Mouse (Mus musculus): ENCODE results near the gene Setd3. TPM values are rescaled to one million over a fixed set of nuclear protein-coding genes. Genes with fewer than 3 reads are reported as not detected.

The Setd3 gene
- polyA plus RNA-seq, 1 experiment from 2014 or later = 76.9 TPM

DNA sequence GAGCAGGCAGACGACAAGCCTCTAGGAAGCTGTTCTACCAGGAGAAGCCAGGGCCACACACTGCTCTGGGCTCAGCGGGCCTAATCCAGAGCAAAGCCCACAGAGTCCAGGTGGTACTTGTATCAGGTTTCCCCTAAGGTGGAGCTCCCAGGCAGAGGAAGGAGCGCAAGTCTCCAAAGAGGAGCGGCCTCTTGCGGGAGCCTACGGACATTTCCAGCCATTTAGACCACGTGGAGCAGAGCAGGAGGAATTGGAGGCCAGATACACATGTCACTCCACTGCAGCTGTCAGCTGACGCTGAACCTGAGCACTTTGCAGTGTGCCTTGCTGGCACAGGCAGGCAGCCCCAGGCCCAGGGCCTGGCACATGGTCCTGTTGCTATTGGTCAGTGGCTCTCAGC lies 36.0 kb upstream of the Setd3 start:
- H3K4me1 ChIP-seq (replicated peaks) = peaks cover 92% of the 10 kb centered on the region

DNA sequence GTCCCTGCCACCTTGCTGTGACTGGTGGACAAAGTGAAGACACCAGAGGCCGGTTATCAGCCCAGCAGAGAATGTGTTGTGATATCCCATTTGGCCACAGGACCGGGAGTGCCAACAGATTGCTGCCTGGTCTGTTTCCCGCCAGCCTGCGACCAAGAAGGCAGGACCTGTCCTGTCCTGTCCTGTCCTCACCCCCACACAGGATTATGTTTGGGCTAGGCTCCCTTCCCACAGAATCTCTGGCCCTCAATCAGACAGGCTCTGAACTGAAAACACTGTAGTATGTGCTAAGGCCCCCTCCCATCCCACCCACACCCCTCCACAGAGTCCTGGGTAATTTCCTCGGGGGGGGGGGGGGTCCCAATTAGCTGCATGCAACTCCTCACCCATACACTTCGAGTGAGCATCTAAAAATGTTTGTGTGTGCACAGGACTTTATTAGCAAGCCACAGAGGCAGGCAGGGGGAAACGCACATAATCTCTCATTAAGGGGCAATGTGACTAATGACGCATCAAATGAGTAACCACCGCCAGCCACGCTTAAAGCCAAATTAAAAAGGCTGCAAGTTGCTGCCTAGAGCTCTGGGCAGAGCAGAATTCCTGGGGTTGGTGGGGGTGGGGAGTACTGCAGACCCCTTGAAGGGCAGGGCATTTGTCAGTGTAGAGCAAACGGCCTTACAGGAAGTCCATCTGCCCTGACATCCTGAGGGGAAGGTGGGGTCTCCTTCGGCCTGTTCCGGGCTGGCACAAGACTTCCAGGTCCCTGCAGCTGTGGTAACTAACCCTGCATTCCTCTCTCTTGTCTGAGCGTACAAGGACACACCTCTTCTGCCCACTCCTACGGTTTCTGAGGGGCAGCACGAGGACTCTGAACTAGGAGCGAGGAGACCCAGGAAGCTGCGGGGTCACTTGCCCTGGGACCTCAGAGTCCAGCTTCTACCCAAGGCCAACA lies 34.3 kb upstream of the Setd3 start:
- H3K36me3 ChIP-seq = peaks cover 14% of the 10 kb centered on the region; the same call in 1 of the 2 replicates
- no peak for DNase-seq (ENCODE audit: low spot score)
- H3K27me3 ChIP-seq (ENCODE audit: insufficient read depth, poor library complexity, severe bottlenecking) = no peaks in the 10 kb centered on the region
- peak overlapping the region; percentile 72 for H3K27ac ChIP-seq
- no peak overlapping the region for H3K4me3 ChIP-seq
- peaks cover 90% of the 10 kb centered on the region for H3K4me1 ChIP-seq (replicated peaks)
- 52% methylated on average over 18 of the region's 18 CpGs for WGBS
- H3K9me3 ChIP-seq = no peaks in the 10 kb centered on the region

More for the DNA sequence above, 36.0 kb upstream of the Setd3 start:
- 54% methylated on average over 8 of the region's 8 CpGs for WGBS
- Histone ChIP-seq H3K27ac (peak overlapping the region; percentile 72), H3K4me3 (no peak overlapping the region), H3K27me3 (ENCODE audit: insufficient read depth, poor library complexity, severe bottlenecking) (no peaks in the 10 kb centered on the region), H3K36me3 (peaks cover 20% of the 10 kb centered on the region), H3K9me3 (no peaks in the 10 kb centered on the region)
- no peak for DNase-seq (ENCODE audit: low spot score)

DNA sequence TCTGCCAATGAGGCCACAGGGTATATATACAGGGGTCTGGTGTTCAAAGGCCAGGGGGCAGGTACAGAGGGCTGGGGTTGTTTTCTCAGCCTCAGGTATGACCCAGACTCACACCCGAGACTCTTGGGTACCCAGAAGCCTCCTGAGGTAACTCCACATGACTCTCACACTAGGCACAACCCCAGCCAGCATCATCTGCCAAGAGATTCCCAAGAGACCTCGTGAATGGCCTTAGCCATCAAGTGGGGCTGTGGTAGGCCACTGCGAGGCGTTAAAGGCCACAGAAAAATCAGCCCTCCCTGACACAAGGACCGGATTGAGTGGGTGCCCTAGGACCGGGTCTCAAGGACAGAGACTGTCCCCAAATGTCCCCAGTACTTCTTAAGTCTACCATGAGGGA lies 33.4 kb upstream of the Setd3 start:
- H3K27ac ChIP-seq = peak overlapping the region; percentile 72
- WGBS = 92% methylated on average over 6 of the region's 6 CpGs
- H3K4me1 ChIP-seq (replicated peaks) = peaks cover 83% of the 10 kb centered on the region
- no peaks in the 10 kb centered on the region for H3K27me3 ChIP-seq (ENCODE audit: insufficient read depth, poor library complexity, severe bottlenecking)
- H3K9me3 ChIP-seq = no peaks in the 10 kb centered on the region
- peaks cover 19% of the 10 kb centered on the region for H3K36me3 ChIP-seq
- no peak for DNase-seq (ENCODE audit: low spot score)
- no peak overlapping the region for H3K4me3 ChIP-seq

DNA sequence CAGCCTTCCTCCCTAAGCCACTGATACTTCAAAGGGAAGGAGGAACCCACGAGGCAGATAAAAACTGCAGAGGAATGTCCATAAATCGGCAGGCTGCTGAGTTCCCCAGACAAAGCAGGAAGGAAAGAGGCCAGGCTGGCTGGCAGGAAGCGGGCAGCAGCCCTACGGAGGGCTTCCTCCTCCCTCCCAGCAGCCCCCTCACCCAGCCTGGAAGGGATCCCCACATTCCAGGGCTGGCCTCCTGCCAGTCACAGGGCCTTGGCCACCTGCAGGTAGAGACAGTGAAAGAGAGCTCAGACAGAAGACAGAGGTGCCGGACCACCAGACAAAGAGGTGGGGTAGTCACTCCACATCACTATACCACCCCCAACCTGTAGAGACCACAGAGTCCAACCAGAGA lies 33.0 kb upstream of the Setd3 start:
- no peaks in the 10 kb centered on the region for H3K27me3 ChIP-seq (ENCODE audit: insufficient read depth, poor library complexity, severe bottlenecking)
- WGBS = 76% methylated on average over 5 of the region's 5 CpGs
- H3K4me1 ChIP-seq (replicated peaks) = peaks cover 81% of the 10 kb centered on the region
- H3K27ac ChIP-seq = peak overlapping the region; percentile 72
- H3K9me3 ChIP-seq = no peaks in the 10 kb centered on the region
- DNase-seq (ENCODE audit: low spot score) = no peak
- no peak overlapping the region for H3K4me3 ChIP-seq
- peaks cover 23% of the 10 kb centered on the region for H3K36me3 ChIP-seq

DNA sequence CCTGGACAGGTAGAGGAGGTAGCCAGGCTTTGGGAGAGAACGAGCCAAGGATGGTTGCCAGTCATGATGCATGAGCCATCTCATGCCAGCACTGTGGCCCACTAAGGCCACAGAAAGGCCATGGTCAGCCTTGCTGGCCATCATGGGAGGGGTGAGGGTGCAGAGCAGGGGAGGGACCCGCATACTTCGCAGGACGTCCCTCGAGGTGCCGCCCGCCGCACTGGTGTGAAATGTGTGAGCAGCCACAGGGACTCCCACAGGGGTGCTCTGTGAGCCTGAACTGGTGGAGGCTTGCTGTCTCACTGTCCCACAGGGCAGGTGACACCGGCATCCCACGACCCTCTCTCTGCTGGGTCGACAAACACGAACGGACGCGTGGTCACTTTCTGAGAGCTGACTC lies 31.5 kb upstream of the Setd3 start:
- Histone ChIP-seq H3K27ac (no peak overlapping the region; the same call in 1 of the 2 replicates), H3K27me3 (ENCODE audit: insufficient read depth, poor library complexity, severe bottlenecking) (no peaks in the 10 kb centered on the region), H3K4me3 (no peak overlapping the region), H3K4me1 (replicated peaks) (peaks cover 77% of the 10 kb centered on the region), H3K9me3 (no peaks in the 10 kb centered on the region), H3K36me3 (peaks cover 38% of the 10 kb centered on the region)
- no peak for DNase-seq (ENCODE audit: low spot score)
- WGBS = 94% methylated on average over 15 of the region's 15 CpGs

DNA sequence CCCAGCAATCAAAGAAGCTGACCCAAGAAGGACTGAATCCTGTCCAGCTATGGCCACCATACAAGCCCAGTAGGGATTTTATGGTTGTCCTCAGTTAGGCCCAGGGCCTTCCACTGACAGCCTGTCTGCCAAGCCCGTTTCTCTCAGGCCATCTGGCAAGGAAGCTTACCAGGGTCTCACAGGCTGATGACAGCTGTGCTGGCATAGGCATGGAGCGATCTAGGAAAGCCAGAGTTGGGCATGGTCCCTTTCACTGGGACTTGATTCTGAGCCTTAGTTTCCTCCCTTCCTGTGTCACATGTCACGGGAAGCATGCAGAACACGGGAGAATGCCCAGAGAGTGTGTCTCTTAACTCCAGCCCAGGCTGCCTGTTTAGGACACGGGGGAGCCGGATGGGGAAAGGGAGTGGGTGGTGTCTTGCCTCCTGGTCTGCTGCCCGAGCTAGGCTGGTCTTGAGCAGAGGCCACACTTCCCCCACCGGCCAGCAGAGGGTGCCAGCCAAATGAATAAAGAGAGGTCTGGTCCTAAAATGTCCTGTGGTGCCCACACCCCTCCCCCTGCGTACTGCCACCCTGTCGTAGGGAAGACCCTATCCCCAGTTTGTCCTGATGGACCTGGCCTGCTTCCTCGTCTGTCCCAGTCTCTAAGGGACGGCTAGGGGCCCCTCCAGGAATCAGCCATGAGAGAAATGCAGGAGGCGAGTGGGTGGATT lies 29.8 kb upstream of the Setd3 start:
- peaks cover 77% of the 10 kb centered on the region for H3K4me1 ChIP-seq (replicated peaks)
- 37% methylated on average over 13 of the region's 13 CpGs for WGBS
- peak; percentile 79 for DNase-seq (ENCODE audit: low spot score)
- H3K4me3 ChIP-seq = no peak overlapping the region
- H3K9me3 ChIP-seq = no peaks in the 10 kb centered on the region
- peaks cover 55% of the 10 kb centered on the region for H3K36me3 ChIP-seq
- no peaks in the 10 kb centered on the region for H3K27me3 ChIP-seq (ENCODE audit: insufficient read depth, poor library complexity, severe bottlenecking)
- no peak overlapping the region for H3K27ac ChIP-seq

DNA sequence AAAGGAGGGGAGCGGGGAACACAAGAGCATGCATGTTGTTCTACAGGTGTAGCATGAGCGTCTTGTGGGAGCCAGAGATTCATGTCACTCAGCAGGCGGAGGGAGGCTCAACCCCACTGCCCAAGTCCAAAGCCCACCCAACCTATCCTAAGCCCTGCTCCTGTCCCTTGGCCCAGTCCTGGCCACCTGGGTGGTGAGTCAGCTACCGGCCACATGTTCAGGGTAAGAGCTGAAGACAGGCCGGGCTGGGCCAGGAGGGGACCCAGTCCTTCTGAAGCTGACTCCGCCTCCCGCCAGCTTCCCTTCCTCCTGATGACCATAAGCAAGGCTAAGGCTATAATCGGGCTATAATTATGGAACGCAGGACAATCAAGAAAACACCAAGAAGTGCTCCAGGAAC lies 29.1 kb upstream of the Setd3 start:
- WGBS = 89% methylated on average over 9 of the region's 9 CpGs

DNA sequence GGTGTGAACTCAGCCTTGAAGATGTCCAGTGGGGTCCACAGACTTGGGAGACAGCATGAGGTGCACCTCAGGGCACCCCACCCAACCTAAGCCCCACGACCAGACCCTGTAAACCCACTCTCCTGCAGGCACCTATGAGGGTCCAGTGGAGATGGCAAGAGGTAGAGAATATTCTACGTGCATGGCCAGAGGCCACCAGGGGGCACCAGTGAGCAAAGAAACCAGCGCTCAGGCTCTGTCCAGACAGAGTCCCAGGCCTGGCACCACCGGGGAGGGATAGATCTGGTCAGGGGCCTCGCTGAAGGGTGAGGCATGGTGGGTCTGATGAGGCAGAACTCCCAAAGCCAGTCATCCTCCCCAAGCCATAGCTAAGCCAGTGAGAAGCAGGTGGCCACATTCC lies 27.5 kb upstream of the Setd3 start:
- H3K36me3 ChIP-seq = peaks cover 76% of the 10 kb centered on the region
- WGBS = 17% methylated on average over 5 of the region's 5 CpGs
- H3K27me3 ChIP-seq (ENCODE audit: insufficient read depth, poor library complexity, severe bottlenecking) = no peaks in the 10 kb centered on the region
- peak overlapping the region; percentile 62 for H3K27ac ChIP-seq
- H3K4me1 ChIP-seq (replicated peaks) = peaks cover 64% of the 10 kb centered on the region
- no peaks in the 10 kb centered on the region for H3K9me3 ChIP-seq
- peak; percentile 87 for DNase-seq (ENCODE audit: low spot score)
- H3K4me3 ChIP-seq = no peak overlapping the region

More for the DNA sequence above, 29.1 kb upstream of the Setd3 start:
- Histone ChIP-seq H3K4me1 (replicated peaks) (peaks cover 77% of the 10 kb centered on the region), H3K9me3 (no peaks in the 10 kb centered on the region), H3K4me3 (no peak overlapping the region), H3K27ac (no peak overlapping the region), H3K36me3 (peaks cover 62% of the 10 kb centered on the region), H3K27me3 (ENCODE audit: insufficient read depth, poor library complexity, severe bottlenecking) (no peaks in the 10 kb centered on the region)
- DNase-seq (ENCODE audit: low spot score) = no peak

DNA sequence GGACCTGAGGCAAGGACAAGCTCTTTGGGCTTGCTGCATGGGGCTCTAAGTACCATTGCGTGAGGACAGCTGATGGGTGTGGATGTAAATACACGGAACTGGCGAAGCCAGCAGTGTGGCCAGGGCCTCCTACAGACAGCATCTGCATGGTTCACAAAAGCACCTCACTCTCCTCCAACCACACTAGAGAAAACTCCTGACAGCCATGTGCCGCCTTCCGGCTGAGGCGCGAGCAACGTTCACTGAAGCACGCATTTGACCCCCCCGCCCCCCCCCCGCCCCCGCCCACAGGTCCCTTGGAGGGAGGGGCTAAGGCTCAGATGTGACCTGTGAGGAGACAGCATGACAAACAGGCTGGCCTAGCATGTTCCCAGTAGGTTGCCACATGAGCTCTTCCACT lies 25.9 kb upstream of the Setd3 start:
- peaks cover 80% of the 10 kb centered on the region for H3K36me3 ChIP-seq

DNA sequence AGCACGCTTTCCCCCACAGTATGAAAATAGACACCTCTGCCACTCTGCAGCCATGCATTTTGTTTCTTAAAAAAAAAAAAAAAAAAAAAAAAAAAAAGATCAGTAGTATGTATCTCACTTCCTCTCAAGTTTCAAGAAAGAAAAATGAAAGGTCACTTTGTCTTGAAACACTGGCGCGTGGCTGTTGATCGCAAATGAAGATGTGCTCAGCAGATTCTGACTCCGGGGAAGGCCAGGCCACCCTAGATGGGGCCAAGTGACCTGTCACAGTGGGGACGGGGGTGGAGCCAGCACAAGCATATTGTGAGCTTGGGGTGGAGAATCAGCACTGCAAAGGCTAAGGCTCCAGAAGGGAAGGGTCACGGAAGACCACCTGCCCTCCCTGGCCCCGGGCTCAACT lies 24.8 kb upstream of the Setd3 start:
- DNase-seq (ENCODE audit: low spot score) = peak; percentile 43
- Histone ChIP-seq H3K9me3 (no peaks in the 10 kb centered on the region), H3K27me3 (ENCODE audit: insufficient read depth, poor library complexity, severe bottlenecking) (no peaks in the 10 kb centered on the region), H3K27ac (0 out of 2 replicates have a peak overlapping the region, but pooled peaks have one; percentile 50), H3K4me1 (replicated peaks) (peaks cover 38% of the 10 kb centered on the region), H3K4me3 (no peak overlapping the region), H3K36me3 (peaks cover 91% of the 10 kb centered on the region)
- WGBS = 57% methylated on average over 8 of the region's 8 CpGs

More for the DNA sequence above, 25.9 kb upstream of the Setd3 start:
- WGBS = 63% methylated on average over 12 of the region's 12 CpGs
- Histone ChIP-seq H3K4me3 (no peak overlapping the region), H3K9me3 (no peaks in the 10 kb centered on the region), H3K27me3 (ENCODE audit: insufficient read depth, poor library complexity, severe bottlenecking) (no peaks in the 10 kb centered on the region), H3K4me1 (replicated peaks) (peaks cover 49% of the 10 kb centered on the region), H3K27ac (peak overlapping the region; percentile 53; the same call in 1 of the 2 replicates)
- DNase-seq (ENCODE audit: low spot score) = peak; percentile 6

DNA sequence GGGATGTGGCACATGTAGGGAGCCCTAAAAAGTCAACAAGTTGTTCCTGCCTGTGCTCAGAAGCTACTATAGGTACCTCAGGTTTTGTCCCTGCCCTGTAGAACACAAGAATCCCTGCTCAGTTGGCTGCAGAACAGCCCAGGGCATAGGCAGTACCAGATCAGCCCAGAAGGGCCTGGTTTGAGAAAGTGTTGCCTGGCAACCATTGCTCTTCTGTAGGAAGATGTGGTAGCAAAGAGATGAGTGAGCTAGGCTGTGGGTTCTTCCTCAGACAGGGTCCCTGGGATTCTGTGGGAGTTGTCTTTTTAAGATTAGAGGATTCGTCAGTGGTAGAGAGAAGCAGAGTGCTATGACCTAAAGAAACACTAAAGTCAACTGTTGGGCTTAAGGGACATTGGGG lies 21.0 kb upstream of the Setd3 start:
- Histone ChIP-seq H3K4me3 (no peak overlapping the region), H3K27ac (no peak overlapping the region), H3K4me1 (replicated peaks) (peaks cover 22% of the 10 kb centered on the region), H3K36me3 (peaks cover 100% of the 10 kb centered on the region), H3K9me3 (no peaks in the 10 kb centered on the region), H3K27me3 (ENCODE audit: insufficient read depth, poor library complexity, severe bottlenecking) (no peaks in the 10 kb centered on the region)
- no peak for DNase-seq (ENCODE audit: low spot score)
- 91% methylated on average over 1 of the region's 1 CpGs for WGBS

DNA sequence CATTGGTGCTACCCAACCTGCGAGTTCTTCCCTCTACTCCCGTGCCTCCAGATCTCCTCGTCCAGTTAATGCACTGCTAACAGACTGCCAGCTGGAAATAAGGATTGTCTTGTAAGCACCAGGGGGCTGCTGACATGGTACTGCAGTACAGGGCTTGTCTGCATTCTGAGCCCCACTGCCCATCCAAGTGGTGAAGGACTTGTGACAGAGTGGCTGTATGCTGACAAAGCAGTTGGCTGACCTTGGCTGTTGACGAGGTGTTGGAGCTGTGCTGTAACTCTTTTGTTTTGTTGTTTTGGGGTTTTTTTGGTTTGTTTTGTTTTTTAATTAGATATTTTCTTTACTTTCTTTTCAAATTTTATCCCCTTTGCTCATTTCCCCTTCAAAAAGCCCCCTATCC lies 19.3 kb upstream of the Setd3 start:
- 92% methylated on average over 4 of the region's 4 CpGs for WGBS
- Histone ChIP-seq H3K27me3 (ENCODE audit: insufficient read depth, poor library complexity, severe bottlenecking) (no peaks in the 10 kb centered on the region), H3K4me3 (no peak overlapping the region), H3K36me3 (peaks cover 100% of the 10 kb centered on the region), H3K27ac (no peak overlapping the region), H3K4me1 (replicated peaks) (peaks cover 5% of the 10 kb centered on the region; the same call in 1 of the 2 replicates), H3K9me3 (no peaks in the 10 kb centered on the region)
- DNase-seq (ENCODE audit: low spot score) = no peak

DNA sequence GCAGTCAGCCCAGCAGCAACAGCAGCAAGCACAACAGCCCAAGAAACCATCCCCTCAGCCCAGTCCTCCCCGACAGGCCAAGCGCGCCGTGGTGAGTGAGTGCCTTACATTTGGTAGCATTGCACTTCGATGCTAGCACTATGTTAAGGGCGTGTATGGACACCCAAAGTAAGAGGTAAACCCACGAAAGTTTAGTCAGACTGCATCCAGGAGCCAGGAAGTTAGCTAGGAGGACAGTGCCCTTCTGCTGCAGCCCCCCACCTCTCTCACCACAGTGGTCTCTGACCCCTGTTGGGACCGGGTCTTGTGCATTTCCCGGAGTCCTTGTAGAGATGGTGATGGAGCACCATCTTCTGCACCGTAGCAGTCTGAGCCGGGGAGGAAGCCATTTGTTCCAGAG lies 16.6 kb upstream of the Setd3 start:
- Histone ChIP-seq H3K27me3 (ENCODE audit: insufficient read depth, poor library complexity, severe bottlenecking) (no peaks in the 10 kb centered on the region), H3K4me1 (replicated peaks) (no peaks in the 10 kb centered on the region), H3K36me3 (peaks cover 100% of the 10 kb centered on the region), H3K9me3 (no peaks in the 10 kb centered on the region), H3K4me3 (no peak overlapping the region), H3K27ac (no peak overlapping the region)
- no peak for DNase-seq (ENCODE audit: low spot score)
- 96% methylated on average over 11 of the region's 11 CpGs for WGBS
